Mouse (Mus musculus) c-Kit-negative CD71-positive TER-119-positive erythroid progenitor cells, embryonic 14.5 days (primary cell): ENCODE measurements around the gene Phf11c.
A peak's percentile ranks its signal among the peaks of the same experiment; 100 is the strongest.
"Not testable (repeated sequence)": the region's sequence is repeated elsewhere in the genome, so short reads cannot be mapped to it uniquely, and the experiment has no call there.

Experiments used
- DNase-seq: peaks from one replicate; pipeline ENCODE4 v3.0.0-alpha.2; 2013; ENCODE audit warnings: low read depth, low spot score

Phf11c gene

GRCm38 (mm10) chr14:59395281-59395680 is at the start of gene Phf11c:
Phf11c (minus strand) TSS chr14:59395381.
- DNase-seq: no peak

- peak; percentile 22 for DNase-seq
Measured at GRCm38 (mm10) chr14:59441472-59441805, 46.3 kb upstream of the Phf11c start.

GRCm38 (mm10) chr14:59440558-59441471 is 45.6 kb upstream of the Phf11c start, which contains the start of the genes Setdb2 and Cab39l:
Setdb2 (minus strand) TSS chr14:59440884.
Cab39l (plus strand) TSS chr14:59440972.
- peak; percentile 92 for DNase-seq

- no peak for DNase-seq
Measured at GRCm38 (mm10) chr14:59440039-59440438, 44.9 kb upstream of the Phf11c start.

GRCm38 (mm10) chr14:59438505-59438904 is 43.3 kb upstream of the Phf11c start:
- DNase-seq: no peak

- DNase-seq: no peak
Measured at GRCm38 (mm10) chr14:59437398-59437797, 42.2 kb upstream of the Phf11c start.

- DNase-seq: no peak
Measured at GRCm38 (mm10) chr14:59435206-59435605, 40.0 kb upstream of the Phf11c start.

GRCm38 (mm10) chr14:59433902-59434301 is 38.7 kb upstream of the Phf11c start:
- DNase-seq: no peak

GRCm38 (mm10) chr14:59430556-59430955 is 35.4 kb upstream of the Phf11c start:
- no peak for DNase-seq

- no peak for DNase-seq
Measured at GRCm38 (mm10) chr14:59422912-59423663, 27.9 kb upstream of the Phf11c start.

GRCm38 (mm10) chr14:59418171-59418570 is 23.0 kb upstream of the Phf11c start:
- no peak for DNase-seq

- not testable (repeated sequence) for DNase-seq
Measured at GRCm38 (mm10) chr14:59414979-59415378, 19.8 kb upstream of the Phf11c start.

GRCm38 (mm10) chr14:59396999-59397398 is 1.8 kb upstream of the Phf11c start:
- DNase-seq: no peak

GRCm38 (mm10) chr14:59390181-59390580 is 5.0 kb downstream of the Phf11c start:
- DNase-seq: not testable (repeated sequence)

- DNase-seq: no peak
Measured at GRCm38 (mm10) chr14:59389532-59389931, 5.6 kb downstream of the Phf11c start.

GRCm38 (mm10) chr14:59370348-59371068 is 24.7 kb downstream of the Phf11c start:
- DNase-seq: no peak

GRCm38 (mm10) chr14:59366386-59367105 is 28.6 kb downstream of the Phf11c start:
- no peak for DNase-seq

- no peak for DNase-seq
Measured at GRCm38 (mm10) chr14:59365244-59365644, 29.9 kb downstream of the Phf11c start, which contains the start of gene Phf11d. Phf11d (minus strand) TSS chr14:59365470.

GRCm38 (mm10) chr14:59341189-59341588 is 54.0 kb downstream of the Phf11c start, which contains the start of gene Phf11b:
Phf11b (minus strand) TSS chr14:59341351.
- not testable (repeated sequence) for DNase-seq

- no peak for DNase-seq
Measured at GRCm38 (mm10) chr14:59339541-59339940, 55.6 kb downstream of the Phf11c start.

- not testable (repeated sequence) for DNase-seq
Measured at GRCm38 (mm10) chr14:59336056-59336455, 59.1 kb downstream of the Phf11c start.
